31 mouse cellular contexts compared by ENCODE assay signal in the genomic region with DNA sequence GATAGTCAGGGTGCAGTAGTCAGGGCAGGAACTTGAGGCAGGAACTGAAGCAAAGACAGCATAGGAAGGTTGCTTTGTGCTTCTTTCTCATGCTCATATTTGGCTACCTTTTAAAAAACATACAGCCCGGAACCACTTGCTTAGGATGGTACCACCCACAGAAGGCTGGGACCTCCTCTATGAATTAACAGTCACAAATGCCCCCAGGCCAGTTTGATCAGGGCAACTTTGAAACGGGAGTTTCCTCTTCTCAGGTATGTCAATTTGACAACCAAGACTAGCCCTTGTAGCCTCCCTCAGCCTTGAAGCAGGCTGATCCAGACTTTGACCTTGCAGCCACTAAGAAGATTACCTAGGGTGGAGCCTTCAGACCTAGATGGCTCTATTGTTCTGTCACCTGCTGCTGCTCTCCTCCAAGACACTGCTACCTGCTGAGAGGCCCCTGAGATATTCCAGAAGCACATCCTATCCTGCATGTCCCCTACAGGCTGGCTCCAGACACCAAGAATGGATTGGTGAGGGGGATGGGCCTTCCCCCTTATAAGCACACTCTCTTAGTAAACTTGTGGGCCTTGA. TPM values are rescaled to one million over a fixed set of nuclear protein-coding genes. Genes with fewer than 3 reads are reported as not detected.
DNase-seq lines count a peak whose midpoint lies in the region; ATAC-seq and TF ChIP-seq lines count a peak whose summit lies in the region.
"Had no signal": no experiment of that assay in that cellular context is flagged by ENCODE, and none has a peak within 500 bp of the region (broad histone marks: within the 10 kb centered on the region; RNA-seq: fewer than 3 reads in every experiment).

No protein-coding gene starts in this region.

- WGBS in heart, embryonic 12.5 days: 73% methylated on average over 2 of the region's 2 CpGs
- 51% methylated on average over 2 of the region's 2 CpGs for WGBS in intestine, postnatal 0 days

- no peaks in the 10 kb centered on the region for H3K9me3 ChIP-seq in heart, embryonic 12.5 days (replicated peaks)
- H3K9me3 ChIP-seq in intestine, postnatal 0 days (ENCODE audit: control insufficient read depth): no peaks in the 10 kb centered on the region
- H3K9me3 ChIP-seq: embryonic facial prominence, embryonic 10.5 days; embryonic facial prominence, embryonic 13.5 days; forebrain, embryonic 12.5 days; forebrain, embryonic 15.5 days; heart, embryonic 13.5 days had no signal

- H3K4me2 ChIP-seq in heart, embryonic 12.5 days: no peak overlapping the region
- H3K4me2 ChIP-seq in intestine, postnatal 0 days (replicated peaks; ENCODE audit: low read depth): no peak overlapping the region
- H3K4me2 ChIP-seq: embryonic facial prominence, embryonic 13.5 days; forebrain, embryonic 12.5 days; forebrain, embryonic 15.5 days; heart, embryonic 13.5 days; hindbrain, embryonic 14.5 days had no signal

- TF ChIP-seq CTCF in intestine, postnatal 0 days (IDR thresholded peaks at IDR 0.05; ENCODE audit: low read depth): no peak

- peak; percentile 68 for DNase-seq in heart, adult 11 months
- DNase-seq in ZHBTc4 (ENCODE audit: low read depth, low spot score): peak; percentile 89
- no peak for DNase-seq in kidney, adult 9 months
- no peak for DNase-seq in gastrocnemius, adult 8-10 months (ENCODE audit: low spot score in 2 of 2)
- DNase-seq: adrenal gland, adult 2 months; adrenal gland, postnatal 14 days; cerebellum, adult 11 months; cerebellum, adult 2 months; cerebellum, postnatal 10 days; cerebellum, postnatal 36 days; embryo, embryonic 11 days; gastrocnemius, postnatal 10 days; gastrocnemius, postnatal 36 days; heart, adult 18-20 months; heart, postnatal 14 days; heart, postnatal 4 days; kidney, adult 18-20 months had no signal

- H3K9ac ChIP-seq in heart, embryonic 12.5 days: no peak overlapping the region
- no peak overlapping the region for H3K9ac ChIP-seq in intestine, postnatal 0 days (ENCODE audit: low read depth, low read length)
- H3K9ac ChIP-seq: embryonic facial prominence, embryonic 13.5 days; forebrain, embryonic 12.5 days; forebrain, embryonic 15.5 days; heart, embryonic 13.5 days; hindbrain, embryonic 14.5 days had no signal

- no peak overlapping the region for H3K4me3 ChIP-seq in heart, embryonic 12.5 days
- H3K4me3 ChIP-seq in intestine, postnatal 0 days (ENCODE audit: low read depth, low read length): no peak overlapping the region
- H3K4me3 ChIP-seq: embryonic facial prominence, embryonic 10.5 days; embryonic facial prominence, embryonic 13.5 days; erythroblast, embryonic 14.5 days; forebrain, embryonic 12.5 days; forebrain, embryonic 15.5 days; heart, embryonic 13.5 days had no signal

- no peaks in the 10 kb centered on the region for H3K27me3 ChIP-seq in heart, embryonic 12.5 days (replicated peaks)
- H3K27me3 ChIP-seq in intestine, postnatal 0 days (replicated peaks; ENCODE audit: control insufficient read depth, insufficient read depth, low read length): no peaks in the 10 kb centered on the region
- H3K27me3 ChIP-seq: embryonic facial prominence, embryonic 13.5 days; forebrain, embryonic 12.5 days; forebrain, embryonic 15.5 days; heart, embryonic 13.5 days had no signal

- no peak overlapping the region for H3K27ac ChIP-seq in heart, embryonic 12.5 days (ENCODE audit: poor library complexity, severe bottlenecking)
- H3K27ac ChIP-seq in intestine, postnatal 0 days (ENCODE audit: low read depth, low read length): peak overlapping the region; percentile 57
- H3K27ac ChIP-seq: embryonic facial prominence, embryonic 10.5 days; embryonic facial prominence, embryonic 13.5 days; forebrain, embryonic 12.5 days; forebrain, embryonic 15.5 days; heart, embryonic 13.5 days; hindbrain, embryonic 14.5 days; hindbrain, postnatal 0 days had no signal

- ATAC-seq in heart, embryonic 12.5 days (ENCODE audit: insufficient number of reproducible peaks, low FRiP score): no peak
- peak; percentile 78 for ATAC-seq in intestine, postnatal 0 days
- ATAC-seq: forebrain, embryonic 15.5 days; hindbrain, postnatal 0 days; inflammation-experienced regulatory T-cells, adult 6 months had no signal

- H3K4me1 ChIP-seq in heart, embryonic 12.5 days (replicated peaks): peaks cover 5% of the 10 kb centered on the region
- H3K4me1 ChIP-seq in intestine, postnatal 0 days (replicated peaks; ENCODE audit: control insufficient read depth, insufficient read depth, low read length): 0 out of 2 replicates have a peak, but pooled peaks cover 6% of the 10 kb centered on the region
- H3K4me1 ChIP-seq: embryonic facial prominence, embryonic 13.5 days; forebrain, embryonic 15.5 days had no signal

- no peaks in the 10 kb centered on the region for H3K36me3 ChIP-seq in heart, embryonic 12.5 days
- no peaks in the 10 kb centered on the region for H3K36me3 ChIP-seq in intestine, postnatal 0 days (ENCODE audit: control insufficient read depth, insufficient read depth)
- H3K36me3 ChIP-seq: embryonic facial prominence, embryonic 10.5 days; embryonic facial prominence, embryonic 13.5 days; forebrain, embryonic 12.5 days; forebrain, embryonic 15.5 days; heart, embryonic 13.5 days had no signal

RNA-seq across cellular contexts. Expression of a gene that starts 31.6 kb away (rescaled TPM):
- 328 and 330 TPM in 2 replicates for polyA plus RNA-seq in heart, embryonic 12.5 days (2016; fragmentation: Nextera tagmentation; extraction: Ambion mirVana)
- polyA plus RNA-seq in intestine, postnatal 0 days (2015; fragmentation: Nextera tagmentation; extraction: Ambion mirVana): 444 and 479 TPM in 2 replicates
- total RNA-seq in gastrocnemius, adult 8-10 months (2022): 100 to 1,000 TPM; 139 to 168 (median 145) TPM

RNA-seq across cellular contexts. Expression of a gene that starts 55.5 kb away (rescaled TPM):
- polyA plus RNA-seq in heart, embryonic 12.5 days (2016; fragmentation: Nextera tagmentation; extraction: Ambion mirVana): not detected in 2 replicates
- not detected in 2 replicates for polyA plus RNA-seq in intestine, postnatal 0 days (2015; fragmentation: Nextera tagmentation; extraction: Ambion mirVana)
- not detected for total RNA-seq in gastrocnemius, adult 8-10 months (2022)
- total RNA-seq: adrenal gland, postnatal 14 days; gastrocnemius, postnatal 10 days; gastrocnemius, postnatal 36 days; heart, adult 18-20 months; heart, postnatal 14 days; heart, postnatal 4 days; hindbrain, postnatal 0 days had no signal
- polyA plus RNA-seq: adrenal gland, adult 2 months; cerebellum, adult 2 months; cortical plate, adult 2 months; embryonic facial prominence, embryonic 10.5 days; embryonic facial prominence, embryonic 13.5 days; erythroblast, embryonic 14.5 days; forebrain, embryonic 12.5 days; forebrain, embryonic 15.5 days; heart, embryonic 13.5 days; heart, embryonic 16.5 days; hindbrain, embryonic 11.5 days; hindbrain, embryonic 14.5 days; hindbrain, postnatal 0 days; inflammation-experienced regulatory T-cells, adult 6 months had no signal

RNA-seq across cellular contexts. Expression of a gene that starts 55.8 kb away (rescaled TPM):
- 16.0 and 17.6 TPM in 2 replicates for polyA plus RNA-seq in heart, embryonic 12.5 days (2016; fragmentation: Nextera tagmentation; extraction: Ambion mirVana)
- 2.8 and 3.2 TPM in 2 replicates for polyA plus RNA-seq in intestine, postnatal 0 days (2015; fragmentation: Nextera tagmentation; extraction: Ambion mirVana)
- under 1 TPM; 0.48 to 0.83 (median 0.64) TPM for total RNA-seq in gastrocnemius, adult 8-10 months (2022)

Comparison
In these comparisons a context has a peak if more than half of its experiments do, and no peak if none do; other contexts are left out.
1. DNase-seq: peak in heart, adult 11 months (single experiment) and ZHBTc4 (single experiment); none in kidney, adult 9 months (single experiment) and gastrocnemius, adult 8-10 months (0 of 2).